Comparison of ENCODE assay signal across 11 mouse cellular contexts in the genomic region with DNA sequence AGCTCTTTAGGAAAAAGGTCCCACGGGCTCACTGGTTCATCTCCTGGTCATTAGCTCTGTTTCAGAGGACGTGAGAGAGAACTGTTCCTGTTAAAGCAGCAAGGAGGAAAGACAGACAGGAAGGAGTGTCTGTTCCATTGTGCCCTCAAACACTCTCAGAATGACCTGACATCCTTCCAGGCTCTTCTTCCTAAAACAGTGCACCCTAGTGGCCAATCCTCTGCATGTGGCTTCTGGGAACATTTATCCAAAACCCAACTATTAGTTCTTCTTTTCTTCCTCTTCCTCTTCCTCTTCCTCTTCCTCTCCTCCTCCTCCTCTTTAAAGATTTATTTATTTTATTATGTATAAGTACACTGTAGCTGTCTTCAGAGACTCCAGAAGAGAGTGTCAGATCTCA. TPM values are rescaled to one million over a fixed set of nuclear protein-coding genes. Genes with fewer than 3 reads are reported as not detected.
DNase-seq lines count a peak whose midpoint lies in the region; ATAC-seq and TF ChIP-seq lines count a peak whose summit lies in the region.
"Had no signal": no experiment of that assay in that cellular context is flagged by ENCODE, and none has a peak within 500 bp of the region (broad histone marks: within the 10 kb centered on the region; RNA-seq: fewer than 3 reads in every experiment).

No protein-coding gene starts in this region.

- no peaks in the 10 kb centered on the region for H3K36me3 ChIP-seq in heart, postnatal 0 days (replicated peaks; ENCODE audit: control insufficient read depth, insufficient read depth, low read length)
- no peaks in the 10 kb centered on the region for H3K36me3 ChIP-seq in heart, embryonic 12.5 days
- H3K36me3 ChIP-seq in spleen, adult 2 months (ENCODE audit: control insufficient read depth, insufficient read depth, low read length) = no peaks in the 10 kb centered on the region
- H3K36me3 ChIP-seq in heart, embryonic 11.5 days (ENCODE audit: control insufficient read depth, insufficient read depth, low read length) = no peaks in the 10 kb centered on the region
- H3K36me3 ChIP-seq: embryonic facial prominence, embryonic 12.5 days had no signal

- no peak for ATAC-seq in heart, postnatal 0 days (ENCODE audit: insufficient read depth, low read depth)
- no peak for ATAC-seq in heart, embryonic 12.5 days (ENCODE audit: insufficient number of reproducible peaks, low FRiP score)
- peak; percentile 68 for ATAC-seq in common myeloid progenitor, adult 5-6 weeks (replicated peaks; ENCODE audit: low read depth, poor library complexity, severe bottlenecking)
- ATAC-seq in heart, embryonic 11.5 days (replicated peaks; ENCODE audit: insufficient number of reproducible peaks, low FRiP score, low TSS enrichment) = no peak

- 46% methylated on average over 2 of the region's 2 CpGs for WGBS in heart, postnatal 0 days
- 41% methylated on average over 2 of the region's 2 CpGs for WGBS in heart, embryonic 12.5 days
- 35% methylated on average over 2 of the region's 2 CpGs for WGBS in spleen, adult 2 months
- 27% methylated on average over 2 of the region's 2 CpGs for WGBS in heart, embryonic 11.5 days (ENCODE audit: insufficient replicate concordance)

- TF ChIP-seq CTCF in heart, postnatal 0 days (IDR thresholded peaks at IDR 0.05; ENCODE audit: low read depth) = peak; percentile 52
- peak; percentile 6; the same call in 1 of the 2 replicates for TF ChIP-seq CTCF in spleen, adult 2 months (IDR thresholded peaks at IDR 0.05; ENCODE audit: extremely low read depth, insufficient read depth, insufficient read length, insufficient replicate concordance)

- TF ChIP-seq POLR2A in spleen, adult 2 months (IDR thresholded peaks at IDR 0.05; ENCODE audit: low read depth, low read length) = no peak

- H3K4me1 ChIP-seq in heart, postnatal 0 days (ENCODE audit: control insufficient read depth, insufficient read depth) = no peaks in the 10 kb centered on the region
- no peaks in the 10 kb centered on the region for H3K4me1 ChIP-seq in heart, embryonic 12.5 days (replicated peaks)
- peaks cover 9% of the 10 kb centered on the region; the same call in 1 of the 2 replicates for H3K4me1 ChIP-seq in spleen, adult 2 months (ENCODE audit: control insufficient read depth, insufficient read depth, insufficient read length)
- H3K4me1 ChIP-seq in heart, embryonic 11.5 days (ENCODE audit: control insufficient read depth, insufficient read depth, low read length) = no peaks in the 10 kb centered on the region
- H3K4me1 ChIP-seq: embryonic facial prominence, embryonic 12.5 days; megakaryocyte, embryonic 14.5 days had no signal

- H3K4me3 ChIP-seq in heart, postnatal 0 days (ENCODE audit: low read depth, low read length) = no peak overlapping the region
- H3K4me3 ChIP-seq in heart, embryonic 12.5 days = no peak overlapping the region
- H3K4me3 ChIP-seq in spleen, adult 2 months (ENCODE audit: extremely low read depth, insufficient read depth, insufficient read length) = no peak overlapping the region
- H3K4me3 ChIP-seq in heart, embryonic 11.5 days (ENCODE audit: low read depth, low read length) = no peak overlapping the region
- H3K4me3 ChIP-seq: embryonic facial prominence, embryonic 12.5 days; megakaryocyte, embryonic 14.5 days had no signal

- H3K27me3 ChIP-seq in heart, postnatal 0 days (ENCODE audit: control insufficient read depth, insufficient read depth, low read length) = no peaks in the 10 kb centered on the region
- H3K27me3 ChIP-seq in heart, embryonic 12.5 days (replicated peaks) = no peaks in the 10 kb centered on the region
- H3K27me3 ChIP-seq in spleen, adult 2 months (ENCODE audit: control insufficient read depth, insufficient read depth, low read length) = no peaks in the 10 kb centered on the region
- H3K27me3 ChIP-seq in heart, embryonic 11.5 days (ENCODE audit: control insufficient read depth, insufficient read depth, low read length) = no peaks in the 10 kb centered on the region
- H3K27me3 ChIP-seq: embryonic facial prominence, embryonic 12.5 days had no signal

- no peak overlapping the region for H3K4me2 ChIP-seq in heart, postnatal 0 days (ENCODE audit: low read depth, low read length)
- no peak overlapping the region for H3K4me2 ChIP-seq in heart, embryonic 12.5 days
- no peak overlapping the region for H3K4me2 ChIP-seq in heart, embryonic 11.5 days
- H3K4me2 ChIP-seq: embryonic facial prominence, embryonic 12.5 days had no signal

- H3K27ac ChIP-seq in heart, postnatal 0 days (ENCODE audit: low read depth) = no peak overlapping the region
- no peak overlapping the region for H3K27ac ChIP-seq in heart, embryonic 12.5 days (ENCODE audit: poor library complexity, severe bottlenecking)
- no peak overlapping the region for H3K27ac ChIP-seq in spleen, adult 2 months (ENCODE audit: insufficient read depth, low read length)
- H3K27ac ChIP-seq in heart, embryonic 11.5 days (ENCODE audit: low read depth, low read length) = no peak overlapping the region
- H3K27ac ChIP-seq: embryonic facial prominence, embryonic 12.5 days had no signal

- peak; percentile 60 for DNase-seq in heart, postnatal 0 days (ENCODE audit: low spot score)
- no peak for DNase-seq in spleen, adult 2 months (ENCODE audit: low read depth in 1 of 2, low spot score in 2 of 2)
- DNase-seq in spleen, postnatal 10 days (ENCODE audit: low spot score in 2 of 2) = no peak
- peak; percentile 33 for DNase-seq in thymus, postnatal 25 days
- no peak for DNase-seq in layer of hippocampus, postnatal 10 days (ENCODE audit: low spot score in 2 of 2)
- DNase-seq: layer of hippocampus, adult 9-11 months had no signal

- H3K9me3 ChIP-seq in heart, postnatal 0 days (replicated peaks; ENCODE audit: control insufficient read depth, low read length) = no peaks in the 10 kb centered on the region
- no peaks in the 10 kb centered on the region for H3K9me3 ChIP-seq in heart, embryonic 12.5 days (replicated peaks)
- no peaks in the 10 kb centered on the region for H3K9me3 ChIP-seq in heart, embryonic 11.5 days (replicated peaks; ENCODE audit: control insufficient read depth, low read length)
- H3K9me3 ChIP-seq: embryonic facial prominence, embryonic 12.5 days had no signal

- H3K9ac ChIP-seq in heart, postnatal 0 days (replicated peaks; ENCODE audit: low read depth, low read length) = no peak overlapping the region
- no peak overlapping the region for H3K9ac ChIP-seq in heart, embryonic 12.5 days
- no peak overlapping the region for H3K9ac ChIP-seq in heart, embryonic 11.5 days (ENCODE audit: low read depth, low read length)
- H3K9ac ChIP-seq: embryonic facial prominence, embryonic 12.5 days had no signal

- TF ChIP-seq EP300 in heart, postnatal 0 days (IDR thresholded peaks at IDR 0.05; ENCODE audit: low read depth) = no peak

RNA-seq across cellular contexts. Expression of gene Brwd1, which starts 20.7 kb away (rescaled TPM):
- total RNA-seq in heart, postnatal 0 days (2014; rRNA removed; ENCODE audit: low replicate concordance) = 69.0 and 72.1 TPM in 2 replicates
- 53.0 and 55.9 TPM in 2 replicates for polyA plus RNA-seq in heart, postnatal 0 days (2015; fragmentation: Nextera tagmentation; extraction: Ambion mirVana)
- polyA plus RNA-seq in heart, embryonic 12.5 days (2016; fragmentation: Nextera tagmentation; extraction: Ambion mirVana) = 93.7 and 94.1 TPM in 2 replicates
- 32.8 and 41.9 TPM in 2 replicates for polyA plus RNA-seq in spleen, adult 2 months (2012; rRNA removed)
- 61.2 and 62.8 TPM in 2 replicates for total RNA-seq in common myeloid progenitor, adult 5-6 weeks (2017)
- total RNA-seq in layer of hippocampus, postnatal 10 days (2021) = 100 to 1,000 TPM; 101 to 152 TPM
- 93.8 and 97.7 TPM in 2 replicates for polyA plus RNA-seq in heart, embryonic 11.5 days (2014; fragmentation: Nextera tagmentation; extraction: Ambion mirVana)

RNA-seq across cellular contexts. Expression of gene Hmgn1, which starts 24.5 kb away (rescaled TPM):
- 56.7 and 76.8 TPM in 2 replicates for total RNA-seq in heart, postnatal 0 days (2014; rRNA removed; ENCODE audit: low replicate concordance)
- polyA plus RNA-seq in heart, postnatal 0 days (2015; fragmentation: Nextera tagmentation; extraction: Ambion mirVana) = 157 and 159 TPM in 2 replicates
- polyA plus RNA-seq in heart, embryonic 12.5 days (2016; fragmentation: Nextera tagmentation; extraction: Ambion mirVana) = 506 and 568 TPM in 2 replicates
- polyA plus RNA-seq in spleen, adult 2 months (2012; rRNA removed) = 19.0 and 19.9 TPM in 2 replicates
- total RNA-seq in common myeloid progenitor, adult 5-6 weeks (2017) = 215 and 429 TPM in 2 replicates
- total RNA-seq in layer of hippocampus, postnatal 10 days (2021) = 100 to 1,000 TPM in 1 of 2 experiments, 10 to 100 TPM in 1; 82.0 to 110 TPM
- 543 and 564 TPM in 2 replicates for polyA plus RNA-seq in heart, embryonic 11.5 days (2014; fragmentation: Nextera tagmentation; extraction: Ambion mirVana)

RNA-seq across cellular contexts. Expression of gene Wrb, which starts 42.2 kb away (rescaled TPM):
- total RNA-seq in heart, postnatal 0 days (2014; rRNA removed; ENCODE audit: low replicate concordance) = 38.3 and 54.7 TPM in 2 replicates
- 28.4 and 28.9 TPM in 2 replicates for polyA plus RNA-seq in heart, postnatal 0 days (2015; fragmentation: Nextera tagmentation; extraction: Ambion mirVana)
- 83.3 and 85.8 TPM in 2 replicates for polyA plus RNA-seq in heart, embryonic 12.5 days (2016; fragmentation: Nextera tagmentation; extraction: Ambion mirVana)
- polyA plus RNA-seq in spleen, adult 2 months (2012; rRNA removed) = 28.4 and 38.1 TPM in 2 replicates
- total RNA-seq in common myeloid progenitor, adult 5-6 weeks (2017) = 11.9 and 27.9 TPM in 2 replicates
- 10 to 100 TPM; 76.9 to 89.3 TPM for total RNA-seq in layer of hippocampus, postnatal 10 days (2021)
- polyA plus RNA-seq in heart, embryonic 11.5 days (2014; fragmentation: Nextera tagmentation; extraction: Ambion mirVana) = 84.1 and 96.5 TPM in 2 replicates

Comparison
In these comparisons a context has a peak if more than half of its experiments do, and no peak if none do; other contexts are left out.
1. DNase-seq: peak in heart, postnatal 0 days (single experiment) and thymus, postnatal 25 days (single experiment); none in spleen, adult 2 months (0 of 2), spleen, postnatal 10 days (0 of 2) and layer of hippocampus, postnatal 10 days (0 of 2).